Mouse (Mus musculus): ENCODE measurements around the gene St13.

DNA sequence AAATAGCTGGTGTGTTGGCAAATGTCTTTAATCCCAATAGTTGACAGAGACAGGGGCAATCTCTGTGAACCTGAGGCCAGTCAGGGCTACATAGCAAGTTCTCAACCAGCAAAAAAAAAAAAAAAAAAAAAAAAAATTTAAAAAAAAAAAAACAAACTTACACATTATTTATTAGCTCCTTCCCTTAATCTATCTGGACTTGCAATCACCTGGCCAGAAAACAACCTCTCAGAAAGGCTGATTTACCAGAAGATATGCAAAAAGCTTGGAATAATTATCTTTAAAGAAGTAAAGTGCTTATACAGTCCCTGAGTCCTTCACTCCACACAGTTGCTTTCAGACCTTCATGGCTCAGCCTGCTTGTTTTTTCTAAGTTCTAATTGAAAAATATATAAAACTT, 1.7 kb downstream of the St13 start:
- TF ChIP-seq POLR2A (IDR thresholded peaks at IDR 0.05; ENCODE audit: low read depth, low read length) (no peak), CTCF (IDR thresholded peaks at IDR 0.05; ENCODE audit: extremely low read depth, insufficient read length, insufficient replicate concordance, low read depth, low read length) (no peak)
